Mouse (Mus musculus) embryonic facial prominence, embryonic 13.5 days (tissue): ENCODE results near the gene Cd6. TPM values are rescaled to one million over a fixed set of nuclear protein-coding genes. Genes with fewer than 3 reads are reported as not detected.

Experiments used
- ATAC-seq: fragments of 200-750 bp; cut with Nextera tagmentation; 2 replicates; pipeline ENCODE4 v1.8.0; 2017; ENCODE audit warnings: low read depth; ENCODE audit not compliant: insufficient number of reproducible peaks, insufficient read depth, low FRiP score, low TSS enrichment
- H3K27ac ChIP-seq: fragments of 300-500 bp; sonication (generic); 2 replicates; pipeline ENCODE4 v1.5.1; 2015; ENCODE audit warnings: moderate library complexity, mild to moderate bottlenecking, inconsistent platforms
- H3K27me3 ChIP-seq: fragments of 300-500 bp; sonication (generic); 2 replicates; pipeline ENCODE4 v1.6.1; 2015; ENCODE audit warnings: mild to moderate bottlenecking, inconsistent platforms
- H3K36me3 ChIP-seq: fragments of 300-500 bp; sonication (generic); 2 replicates; pipeline ENCODE4 v1.6.1; 2015; ENCODE audit warnings: mild to moderate bottlenecking, inconsistent platforms
- H3K4me1 ChIP-seq: fragments of 300-500 bp; sonication (generic); 2 replicates; pipeline ENCODE4 v1.6.1; 2015; ENCODE audit warnings: inconsistent platforms
- H3K4me2 ChIP-seq: fragments of 300-500 bp; sonication (generic); 2 replicates; pipeline ENCODE4 v1.6.1; 2015; ENCODE audit warnings: moderate library complexity, mild to moderate bottlenecking, inconsistent platforms
- H3K4me3 ChIP-seq: fragments of 300-500 bp; sonication (generic); 2 replicates; pipeline ENCODE4 v1.5.1; 2015; ENCODE audit warnings: mild to moderate bottlenecking, inconsistent platforms
- H3K9ac ChIP-seq: fragments of 300-500 bp; sonication (generic); 2 replicates; pipeline ENCODE4 v1.6.1; 2015; ENCODE audit warnings: mild to moderate bottlenecking, inconsistent platforms
- H3K9me3 ChIP-seq: fragments of 300-500 bp; sonication (generic); 2 replicates; pipeline ENCODE4 v1.6.1; 2016; ENCODE audit warnings: inconsistent platforms
- WGBS: fragments of 180-500 bp; shearing (Covaris S2); methylation state at CpG from one replicate; pipeline ENCODE4 v1.1.7; 2015; ENCODE audit warnings: mixed read lengths; 5-methylcytosine and 5-hydroxymethylcytosine counted together
- polyA plus RNA-seq: library from polyadenylated mRNA; unstranded; fragments of >200 nt; fragmentation: Nextera tagmentation; extraction: Ambion mirVana; gene quantifications from 2 replicates; pipeline ENCODE4 v1.2.1, GENCODE M21; 2015

The Cd6 gene
- polyA plus RNA-seq, 1 experiment from 2014 or later, result 0.08 TPM

DNA sequence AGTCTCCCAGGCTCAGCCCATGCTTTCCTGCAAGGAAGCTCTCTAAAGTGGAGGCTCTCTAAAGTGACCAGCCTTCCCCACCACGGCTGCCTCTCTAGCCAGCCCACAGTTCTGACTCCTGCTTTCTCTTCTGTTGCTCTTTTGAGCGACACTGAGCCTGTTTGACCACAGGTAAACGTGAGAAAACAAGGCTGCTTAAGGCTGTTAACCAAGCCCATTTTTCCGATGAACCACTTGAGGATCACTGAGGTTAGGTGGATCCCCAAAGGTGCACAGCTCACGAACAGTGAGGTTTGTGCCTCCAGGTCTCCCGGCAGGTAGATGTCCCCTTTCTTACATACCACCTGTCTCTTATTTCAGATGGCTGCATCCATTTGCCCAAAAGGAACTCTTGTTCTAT, 87.7 kb downstream of the Cd6 start:
- Histone ChIP-seq H3K27ac (no peak overlapping the region), H3K4me1 (peaks cover 9% of the 10 kb centered on the region; the same call in 1 of the 2 replicates), H3K9ac (no peak overlapping the region), H3K9me3 (no peaks in the 10 kb centered on the region), H3K4me2 (no peak overlapping the region), H3K36me3 (no peaks in the 10 kb centered on the region), H3K4me3 (no peak overlapping the region), H3K27me3 (no peaks in the 10 kb centered on the region)
- no peak for ATAC-seq
- 83% methylated on average over 6 of the region's 6 CpGs for WGBS

GRCm38 (mm10) chr19:10740641-10741440, 89.0 kb downstream of the Cd6 start:
- Histone ChIP-seq H3K27me3 (no peaks in the 10 kb centered on the region), H3K4me2 (no peak overlapping the region; the same call in 1 of the 2 replicates), H3K36me3 (no peaks in the 10 kb centered on the region), H3K9ac (no peak overlapping the region), H3K27ac (no peak overlapping the region), H3K9me3 (no peaks in the 10 kb centered on the region), H3K4me3 (no peak overlapping the region), H3K4me1 (peaks cover 9% of the 10 kb centered on the region; the same call in 1 of the 2 replicates)
- 0 out of 2 replicates have a peak, but pooled peaks have one; percentile 37 for ATAC-seq
- WGBS, result 30% methylated on average over 11 of the region's 11 CpGs

DNA sequence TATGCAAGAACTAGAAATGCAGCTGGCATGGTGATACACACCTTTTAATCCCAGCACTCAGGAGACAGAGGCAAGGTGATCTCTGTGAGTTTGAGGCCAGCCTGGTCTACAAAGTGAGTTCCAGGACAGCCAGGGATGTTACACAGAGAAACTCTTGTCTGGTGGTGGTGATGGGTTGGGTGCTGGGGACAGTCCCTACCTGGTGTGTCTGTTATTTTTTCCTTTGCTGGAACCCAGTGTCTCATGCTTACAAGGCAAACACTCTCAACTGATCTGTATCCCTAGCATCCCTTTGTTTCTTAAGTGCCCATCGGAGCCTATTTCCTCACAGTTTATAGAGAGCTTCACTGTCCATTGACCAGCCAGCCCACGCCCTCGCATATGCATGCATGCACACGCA, 89.9 kb downstream of the Cd6 start:
- peaks cover 9% of the 10 kb centered on the region; the same call in 1 of the 2 replicates for H3K4me1 ChIP-seq
- 89% methylated on average over 4 of the region's 4 CpGs for WGBS
- H3K4me2 ChIP-seq, result no peak overlapping the region
- H3K9me3 ChIP-seq, result no peaks in the 10 kb centered on the region
- no peak overlapping the region for H3K4me3 ChIP-seq
- H3K27ac ChIP-seq, result no peak overlapping the region
- no peak for ATAC-seq
- H3K36me3 ChIP-seq, result no peaks in the 10 kb centered on the region
- H3K27me3 ChIP-seq, result no peaks in the 10 kb centered on the region
- H3K9ac ChIP-seq, result no peak overlapping the region

Other genes with a start within 250 kb of the Cd6 start
- gene Ddb1, start 224.7 kb downstream of the Cd6 start, polyA plus RNA-seq, result 355 and 368 TPM in 2 replicates
- 16.3 and 17.0 TPM in 2 replicates for gene Tkfc, start 224.4 kb downstream of the Cd6 start, polyA plus RNA-seq
- gene Vwce, start 195.8 kb downstream of the Cd6 start, polyA plus RNA-seq, result 3.1 and 3.8 TPM in 2 replicates
- gene Pga5, start 152.0 kb downstream of the Cd6 start, polyA plus RNA-seq, result not detected in 2 replicates
- 36.4 and 36.8 TPM in 2 replicates for gene Vps37c, start 141.3 kb downstream of the Cd6 start, polyA plus RNA-seq
- 0.41 and 0.42 TPM in 2 replicates for gene Cd5, start 91.1 kb downstream of the Cd6 start, polyA plus RNA-seq
- 0.34 and 0.41 TPM in 2 replicates for gene Slc15a3, start 9.7 kb upstream of the Cd6 start, polyA plus RNA-seq
- 99.9 and 107 TPM in 2 replicates for gene Tmem132a, start 39.9 kb upstream of the Cd6 start, polyA plus RNA-seq
- 82.6 and 87.1 TPM in 2 replicates for gene Tmem109, start 51.9 kb upstream of the Cd6 start, polyA plus RNA-seq
- 45.3 and 47.5 TPM in 2 replicates for gene Prpf19, start 65.2 kb upstream of the Cd6 start, polyA plus RNA-seq
- gene Zp1, start 90.6 kb upstream of the Cd6 start, polyA plus RNA-seq, result not detected in 2 replicates
- 0.10 TPM in 1 of 2 replicates, not detected in the other for gene Ptgdr2, start 107.1 kb upstream of the Cd6 start, polyA plus RNA-seq
- gene Ccdc86, start 119.2 kb upstream of the Cd6 start, polyA plus RNA-seq, result 27.4 and 31.6 TPM in 2 replicates
- gene Ms4a10, start 144.6 kb upstream of the Cd6 start, polyA plus RNA-seq, result not detected in 2 replicates
- not detected in 2 replicates for gene Ms4a15, start 163.2 kb upstream of the Cd6 start, polyA plus RNA-seq
- gene Ms4a18, start 188.0 kb upstream of the Cd6 start, polyA plus RNA-seq, result not detected in 2 replicates